Mouse (Mus musculus): Measurements from ENCODE around the gene Myadm.
A peak's percentile ranks its signal among the peaks of the same experiment; 100 is the strongest.

DNA sequence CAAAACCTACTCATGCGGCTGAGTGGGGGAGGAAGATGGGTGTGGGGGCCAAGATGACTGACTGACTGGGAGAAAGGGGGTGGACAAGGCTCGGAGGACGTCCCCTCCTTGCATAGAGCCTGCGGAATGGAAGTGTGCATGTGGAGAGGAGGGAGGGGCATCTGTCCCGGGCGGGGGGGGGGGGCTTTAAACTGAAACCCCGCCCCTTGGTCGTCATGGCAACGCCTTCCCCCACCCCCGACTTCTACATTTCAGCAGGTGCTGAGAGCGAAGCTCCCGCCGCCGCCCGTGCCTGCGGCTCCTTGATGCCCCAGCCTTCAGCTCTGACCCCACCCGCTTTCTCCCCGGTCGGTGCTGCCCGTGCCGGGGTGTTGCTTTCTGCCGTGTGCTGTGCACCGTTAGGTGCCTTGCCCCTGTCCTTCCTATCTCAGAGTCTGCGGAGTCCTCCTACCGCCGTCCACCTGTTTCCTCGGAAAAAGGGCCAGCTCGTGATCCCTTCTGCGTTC, 14.4 kb downstream of the Myadm start:
- TF ChIP-seq CTCF (IDR thresholded peaks at IDR 0.05; ENCODE audit: insufficient read depth, low read depth, low read length) = no peak
- 0 out of 2 replicates have a peak, but pooled peaks have one; percentile 14 for TF ChIP-seq POLR2A (IDR thresholded peaks at IDR 0.05; ENCODE audit: insufficient read depth, low read depth, low read length)
